Mouse (Mus musculus) liver, embryonic 14.5 days (tissue): Measurements from ENCODE around the gene Gpatch3. TPM values are rescaled to one million over a fixed set of nuclear protein-coding genes. Genes with fewer than 3 reads are reported as not detected.

ENCODE experiments used
- ATAC-seq: fragments of 200-750 bp; cut with Nextera tagmentation; 2 replicates; pipeline ENCODE4 v1.8.0; 2017; ENCODE audit warnings: moderate number of reproducible peaks, mild to moderate bottlenecking, moderate library complexity; ENCODE audit not compliant: insufficient read depth
- DNase-seq, 3 experiments: peaks; one replicate each; pipeline ENCODE4 v3.0.0-alpha.2; 2012 to 2013; ENCODE audit warnings: low read depth in 3 of 3, low spot score in 3 of 3
- H3K27ac ChIP-seq: fragments of 300-500 bp; sonication (generic); 2 replicates; pipeline ENCODE4 v1.5.1; 2014; ENCODE audit warnings: moderate library complexity, mild to moderate bottlenecking, control low read depth, inconsistent platforms
- H3K27me3 ChIP-seq: fragments of 300-500 bp; sonication (generic); 2 replicates; pipeline ENCODE4 v1.6.1; 2014; ENCODE audit warnings: mild to moderate bottlenecking, low read length, moderate library complexity; ENCODE audit not compliant: control insufficient read depth, insufficient read depth
- H3K36me3 ChIP-seq: fragments of 300-500 bp; sonication (generic); replicated peaks from 2 replicates; pipeline ENCODE4 v1.6.1; 2014; ENCODE audit warnings: low read depth; ENCODE audit not compliant: control insufficient read depth, insufficient read depth
- H3K4me1 ChIP-seq, 2 experiments: fragments of 200-500 bp in 1 of 2; fragments of 300-500 bp in 1 of 2; sonication (generic) in 1 of 2; replicated peaks; 2 replicates each; pipeline ENCODE4 v1.6.1; 2012 to 2014; ENCODE audit warnings: antibody characterized with exemption in 1 of 2, inconsistent platforms in 1 of 2, low read length in 1 of 2; ENCODE audit not compliant: control insufficient read depth in 2 of 2, insufficient read depth in 2 of 2
- H3K4me2 ChIP-seq: fragments of 300-500 bp; sonication (generic); 2 replicates; pipeline ENCODE4 v1.6.1; 2014; ENCODE audit warnings: low read depth, mild to moderate bottlenecking, control low read depth, moderate library complexity
- H3K4me3 ChIP-seq, 2 experiments: fragments of 200-500 bp in 1 of 2; fragments of 300-500 bp in 1 of 2; sonication (generic) in 1 of 2; 2 replicates each; pipeline ENCODE4 v1.5.1; 2012 to 2014; ENCODE audit warnings: low read depth in 2 of 2, low read length in 2 of 2, mild to moderate bottlenecking in 2 of 2, control low read depth in 1 of 2, inconsistent platforms in 1 of 2, moderate library complexity in 1 of 2; ENCODE audit not compliant: insufficient read depth in 1 of 2
- H3K9ac ChIP-seq: fragments of 300-500 bp; sonication (generic); replicated peaks from 2 replicates; pipeline ENCODE4 v1.6.1; 2014; ENCODE audit warnings: mild to moderate bottlenecking, control low read depth, moderate library complexity
- H3K9me3 ChIP-seq: fragments of 300-500 bp; sonication (generic); 2 replicates; pipeline ENCODE4 v1.6.1; 2016; ENCODE audit warnings: low read length, mixed read lengths; ENCODE audit not compliant: control insufficient read depth
- CTCF ChIP-seq: IDR thresholded peaks from 2 replicates; pipeline ENCODE4 v1.5.1; 2016; ENCODE audit warnings: antibody characterized with exemption, low read depth, control low read depth
- EP300 ChIP-seq: IDR thresholded peaks from 2 replicates; pipeline ENCODE4 v1.6.1; 2016; ENCODE audit warnings: antibody characterized with exemption, low read depth
- WGBS: fragments of 180-500 bp; shearing (Covaris S2); extraction: QIAGEN DNeasy Blood & Tissue Kit; methylation state at CpG from one replicate; pipeline ENCODE4 v1.1.7; 2014; ENCODE audit not compliant: insufficient replicate concordance; 5-methylcytosine and 5-hydroxymethylcytosine counted together
- polyA plus RNA-seq, 2 experiments: library from polyadenylated mRNA; depleted of rRNA in 1 of 2; stranded (reverse) in 1 of 2; unstranded in 1 of 2; fragments of >200 nt; fragmentation: Nextera tagmentation in 1 of 2; extraction: Ambion mirVana in 1 of 2; gene quantifications; 2 replicates each; pipeline versions ENCODE4 v1.2.1 to v1.2.3; 2012 to 2014

Gpatch3 gene
- polyA plus RNA-seq, 2 experiments = 3.1 TPM

GRCm38 (mm10) chr4:133569291-133570065 lies 5.1 kb upstream of the Gpatch3 start:
- WGBS = 64% methylated on average over 10 of the region's 10 CpGs
- peak overlapping the region; percentile 0; the same call in 1 of the 2 replicates for H3K4me2 ChIP-seq

GRCm38 (mm10) chr4:133570066-133570466 lies 4.5 kb upstream of the Gpatch3 start:
- 32% methylated on average over 10 of the region's 10 CpGs for WGBS
- no peak for DNase-seq
- no peaks in the 10 kb centered on the region for H3K27me3 ChIP-seq
- H3K4me3 ChIP-seq = no peak overlapping the region
- H3K4me2 ChIP-seq = peak overlapping the region; percentile 0; the same call in 1 of the 2 replicates
- H3K9me3 ChIP-seq = no peaks in the 10 kb centered on the region
- H3K4me1 ChIP-seq = peaks cover 4 to 10% of the 10 kb centered on the region in 2 experiments; a peak in 3 of 4 replicates
- TF ChIP-seq CTCF = no peak
- TF ChIP-seq EP300 = no peak
- H3K27ac ChIP-seq = no peak overlapping the region
- H3K9ac ChIP-seq = no peak overlapping the region
- H3K36me3 ChIP-seq = no peaks in the 10 kb centered on the region
- peak; percentile 33; the same call in 1 of the 2 replicates for ATAC-seq

More at GRCm38 (mm10) chr4:133569291-133570065, 5.1 kb upstream of the Gpatch3 start:
- H3K4me3 ChIP-seq = no peak overlapping the region
- no peak overlapping the region for H3K27ac ChIP-seq
- H3K36me3 ChIP-seq = no peaks in the 10 kb centered on the region
- no peaks in the 10 kb centered on the region for H3K27me3 ChIP-seq
- ATAC-seq (no peak), DNase-seq (no peak)
- no peak for TF ChIP-seq EP300
- TF ChIP-seq CTCF = no peak
- H3K9ac ChIP-seq = no peak overlapping the region
- H3K9me3 ChIP-seq = no peaks in the 10 kb centered on the region; the same call in 1 of the 2 replicates
- peaks cover 4 to 9% of the 10 kb centered on the region in 2 experiments; a peak in 3 of 4 replicates for H3K4me1 ChIP-seq

GRCm38 (mm10) chr4:133574843-133575202 lies 278 bp downstream of the Gpatch3 start:
- peak overlapping the region; percentile 89 to 95 for H3K4me3 ChIP-seq
- H3K9me3 ChIP-seq = no peaks in the 10 kb centered on the region
- peak overlapping the region; percentile 86 for H3K9ac ChIP-seq
- no peak for DNase-seq
- H3K27ac ChIP-seq = peak overlapping the region; percentile 22; the same call in 1 of the 2 replicates
- peak overlapping the region; percentile 93 for H3K4me2 ChIP-seq
- H3K4me1 ChIP-seq = peaks cover 8 to 14% of the 10 kb centered on the region in 2 experiments
- ATAC-seq = peak; percentile 64
- no peaks in the 10 kb centered on the region for H3K36me3 ChIP-seq
- TF ChIP-seq CTCF (no peak), EP300 (no peak; the same call in 1 of the 2 replicates)
- H3K27me3 ChIP-seq = no peaks in the 10 kb centered on the region
- WGBS = under 1% methylated on average over 41 of the region's 41 CpGs

- TF ChIP-seq CTCF (no peak), EP300 (no peak)
- WGBS = 85% methylated on average over 12 of the region's 12 CpGs
- H3K27ac ChIP-seq = no peak overlapping the region
- no peak overlapping the region for H3K4me2 ChIP-seq
- H3K4me1 ChIP-seq = peaks cover 8 to 13% of the 10 kb centered on the region in 2 experiments
- no peaks in the 10 kb centered on the region; the same call in none of the 2 replicates for H3K36me3 ChIP-seq
- ATAC-seq = no peak
- no peaks in the 10 kb centered on the region for H3K27me3 ChIP-seq
- no peak overlapping the region for H3K9ac ChIP-seq
- H3K4me3 ChIP-seq = no peak overlapping the region
- H3K9me3 ChIP-seq = no peaks in the 10 kb centered on the region
- DNase-seq = no peak
These were observed 3.4 kb downstream of the Gpatch3 start for GRCm38 (mm10) chr4:133577983-133578382.

- Histone ChIP-seq H3K9ac (peak overlapping the region; percentile 64), H3K27ac (peak overlapping the region; percentile 11; the same call in 1 of the 2 replicates), H3K4me3 (peak overlapping the region; percentile 72 to 82), H3K27me3 (no peaks in the 10 kb centered on the region), H3K36me3 (no peaks in the 10 kb centered on the region; the same call in none of the 2 replicates), H3K9me3 (no peaks in the 10 kb centered on the region), H3K4me2 (peak overlapping the region; percentile 82), H3K4me1 (peaks cover 5 to 8% of the 10 kb centered on the region in 2 experiments; a peak in 3 of 4 replicates)
- ATAC-seq (peak; percentile 29; the same call in 1 of the 2 replicates), DNase-seq (no peak)
- WGBS = 45% methylated on average over 6 of the region's 6 CpGs
- TF ChIP-seq EP300 (no peak), CTCF (no peak)
These were observed 9.1 kb downstream of the Gpatch3 start for GRCm38 (mm10) chr4:133583690-133584058.
